Mouse (Mus musculus): ENCODE results near the gene Dhx34. TPM values are rescaled to one million over a fixed set of nuclear protein-coding genes. Genes with fewer than 3 reads are reported as not detected.

Gene Dhx34
- total RNA-seq, 2 experiments from 2014 or later = 3.2 to 3.4 TPM

DNA sequence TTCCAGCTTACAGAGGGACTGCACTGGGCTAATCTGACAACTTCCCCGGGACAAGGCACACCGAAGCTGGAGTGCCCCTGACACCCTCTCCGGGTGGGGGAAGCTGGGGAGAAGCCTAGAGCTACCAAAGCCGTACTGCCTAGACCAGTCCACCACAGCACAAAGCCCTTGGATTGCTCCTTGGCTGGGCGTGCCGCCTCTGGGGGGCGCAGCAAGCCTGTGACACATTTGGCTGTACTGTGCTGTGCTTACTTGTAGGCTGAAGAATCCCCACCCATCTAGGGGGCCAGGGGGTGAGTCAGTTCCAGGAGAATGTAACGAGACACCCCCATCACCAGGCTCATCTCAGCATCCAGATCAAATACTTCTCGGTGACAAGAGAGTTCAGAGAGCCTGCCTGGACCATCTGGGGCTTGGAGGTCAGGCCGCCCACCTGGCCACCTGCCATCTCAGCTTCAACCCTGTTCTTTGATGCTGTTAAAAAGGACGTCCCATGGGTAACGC lies 10.9 kb downstream of the Dhx34 start:
- DNase-seq = no peak

DNA sequence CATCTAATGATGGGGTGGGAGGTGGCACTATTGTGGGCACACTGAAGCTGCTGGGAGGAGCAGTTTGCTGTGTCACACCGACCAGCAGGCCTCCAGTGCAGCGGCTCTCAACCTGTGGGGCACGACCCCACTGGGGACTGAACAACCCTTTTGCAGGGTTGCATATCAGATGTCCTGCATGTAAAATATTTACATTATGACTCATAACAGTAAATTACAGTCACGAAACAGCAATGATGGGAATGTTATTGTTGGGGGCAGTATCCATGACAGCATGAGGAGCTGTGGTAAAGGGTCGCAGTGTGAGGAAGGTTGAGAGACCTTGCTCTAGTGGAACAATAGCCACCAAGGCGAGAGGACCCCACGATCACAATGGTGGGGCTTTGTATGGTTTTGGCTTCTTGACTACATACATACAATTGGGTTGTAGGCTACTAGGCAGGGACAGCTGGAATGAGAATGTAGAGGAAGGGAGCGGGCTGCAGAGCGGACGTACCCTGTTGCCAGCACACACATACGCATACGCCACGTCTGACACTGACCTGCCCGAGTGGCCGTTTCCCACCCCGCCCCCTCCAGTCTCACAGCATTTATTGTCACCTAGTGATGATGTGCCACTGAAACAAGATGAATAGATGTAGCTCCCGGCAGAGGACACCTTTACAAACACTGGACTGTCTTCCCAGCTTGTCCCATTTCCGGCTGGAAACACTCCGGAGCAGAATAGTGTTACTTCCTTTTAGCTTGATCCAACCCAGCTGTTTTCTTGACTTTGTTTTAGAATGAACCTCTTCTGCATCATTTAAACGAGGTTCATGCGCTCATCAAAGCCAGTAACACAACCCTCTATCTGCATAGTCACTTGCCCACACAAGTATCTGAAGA lies 12.8 kb downstream of the Dhx34 start:
- no peak for DNase-seq

DNA sequence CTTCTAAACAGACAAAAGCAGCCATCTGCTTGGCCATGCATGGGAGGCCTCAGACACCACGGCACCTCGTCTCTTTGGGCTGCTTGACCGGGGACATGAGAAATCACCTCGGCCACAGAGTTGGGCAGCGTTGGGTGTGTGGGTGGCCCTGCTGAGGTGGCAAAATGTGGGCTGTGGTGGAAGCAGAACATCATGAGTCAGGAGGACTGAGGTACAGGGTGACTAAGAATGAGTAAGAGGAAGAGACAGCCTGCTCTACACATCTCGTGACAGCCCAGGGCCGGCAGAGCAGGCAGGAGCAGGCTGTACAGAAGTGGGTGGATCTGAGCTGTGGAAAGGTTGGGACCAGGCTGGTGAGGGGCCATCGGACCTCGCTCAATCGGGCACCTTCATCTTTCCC lies 14.3 kb downstream of the Dhx34 start:
- peak; percentile 28 for DNase-seq

DNA sequence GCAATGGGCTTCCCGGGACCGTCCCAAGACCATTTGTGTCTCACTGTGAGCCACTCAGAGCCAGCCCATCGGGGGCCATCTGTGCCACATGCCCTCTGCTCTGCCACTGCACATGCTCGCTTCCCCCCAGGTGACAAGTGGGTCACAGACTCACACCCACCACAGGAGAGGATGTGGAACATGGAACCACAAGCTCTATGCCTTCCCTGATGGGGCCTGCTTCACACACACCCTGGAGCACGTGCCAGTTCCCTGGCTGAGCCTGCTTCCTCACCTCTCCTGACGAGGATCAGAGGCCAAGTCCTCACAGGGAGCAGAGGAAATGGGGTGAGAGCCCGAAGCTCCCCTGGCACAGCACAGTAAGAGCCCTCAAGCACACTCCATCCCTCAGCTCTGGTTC lies 14.8 kb downstream of the Dhx34 start:
- no peak for DNase-seq

DNA sequence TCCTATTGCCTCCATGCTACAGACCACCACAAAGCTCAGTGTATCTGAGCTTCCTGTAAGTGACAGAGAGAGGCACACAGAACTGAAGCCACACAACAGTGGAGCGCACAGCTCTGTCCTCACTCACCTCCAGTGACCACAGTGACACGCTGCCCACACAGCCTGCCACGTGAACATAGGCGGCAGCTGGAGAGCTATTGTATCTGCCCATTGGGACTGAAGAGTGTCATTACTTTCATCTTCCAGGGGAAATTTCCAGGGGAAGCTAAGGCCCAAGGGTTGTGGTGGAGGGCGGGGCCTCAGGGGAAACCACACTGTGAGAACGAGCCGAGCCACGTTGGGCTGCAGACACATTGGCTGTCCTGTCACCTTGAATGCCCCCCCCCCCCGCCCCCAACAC lies 17.0 kb downstream of the Dhx34 start:
- no peak for DNase-seq

DNA sequence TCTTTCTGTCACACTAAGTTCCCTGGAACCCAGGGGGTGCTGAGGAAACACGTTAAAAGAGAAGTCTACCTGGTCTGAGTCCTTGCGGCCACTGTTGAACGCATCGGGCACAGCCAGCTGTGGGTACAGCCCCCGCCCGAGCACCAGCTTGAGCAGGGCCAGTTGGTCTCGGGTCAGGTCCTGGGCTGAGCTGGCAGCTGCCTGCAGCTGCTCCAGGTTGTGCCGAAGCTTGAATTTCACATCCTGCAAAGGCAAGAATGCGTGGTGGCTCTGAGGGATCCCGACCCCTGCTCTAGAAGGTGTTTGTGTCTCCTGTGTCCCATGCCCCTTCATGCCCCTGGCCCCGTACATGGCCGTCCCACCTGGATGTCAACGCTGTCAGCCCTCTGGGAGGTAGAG lies 18.3 kb downstream of the Dhx34 start:
- DNase-seq = no peak

DNA sequence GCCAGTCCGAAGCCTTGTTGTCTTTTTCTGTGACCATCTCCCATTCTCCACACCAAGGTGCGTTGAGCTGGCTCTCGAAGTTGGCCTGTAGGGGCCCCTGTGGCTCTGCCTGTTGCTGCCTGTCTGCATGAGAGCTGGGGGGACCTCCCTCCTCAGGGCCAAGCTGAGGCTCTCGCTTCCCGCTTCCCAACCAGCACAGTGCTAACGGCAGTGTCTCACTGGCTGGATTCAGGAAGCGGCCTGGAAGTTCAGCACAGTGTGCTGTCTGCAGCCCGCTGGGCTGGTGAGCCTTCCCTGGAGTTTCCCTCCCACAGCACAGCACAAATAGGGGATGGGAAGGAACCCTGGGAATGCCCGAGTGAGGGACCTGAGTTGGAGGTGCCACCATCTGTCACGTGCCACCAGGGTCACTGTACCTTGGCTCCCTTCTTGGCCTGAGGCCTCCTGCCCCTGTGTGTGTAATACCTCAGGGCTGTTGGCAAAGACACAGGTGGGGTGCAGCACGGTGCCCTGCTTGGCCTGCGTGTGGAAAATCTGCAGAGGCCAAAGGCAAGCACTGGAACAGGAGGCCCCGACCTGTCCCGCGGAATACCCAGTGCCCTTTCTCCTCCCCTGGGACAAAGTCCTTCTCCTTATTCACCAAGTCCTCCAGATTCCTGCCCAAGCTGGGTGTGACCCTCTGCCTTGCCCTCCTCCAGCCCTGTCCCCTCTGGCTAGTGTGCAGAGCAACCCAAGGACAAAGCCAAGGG lies 18.9 kb downstream of the Dhx34 start:
- no peak for DNase-seq

DNA sequence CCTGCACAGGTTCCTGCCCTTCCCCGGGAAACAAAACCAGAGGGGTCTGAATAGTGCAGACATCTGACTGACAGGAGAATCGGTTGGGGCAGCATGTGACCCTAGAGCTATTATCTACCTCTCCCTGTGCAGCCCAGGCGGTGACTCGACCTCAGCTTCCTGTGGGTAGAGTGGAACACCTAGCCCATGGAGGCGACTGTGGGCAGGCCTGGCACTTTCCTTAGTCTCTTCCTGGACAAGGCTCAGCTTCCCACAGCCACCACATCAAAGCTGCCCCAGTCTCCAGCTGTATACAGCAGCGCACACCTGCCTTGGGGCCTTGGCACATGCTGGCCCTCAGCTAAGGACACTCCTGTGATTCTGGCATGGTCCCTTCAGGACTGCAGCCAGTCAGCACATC lies 20.7 kb downstream of the Dhx34 start:
- DNase-seq = no peak

DNA sequence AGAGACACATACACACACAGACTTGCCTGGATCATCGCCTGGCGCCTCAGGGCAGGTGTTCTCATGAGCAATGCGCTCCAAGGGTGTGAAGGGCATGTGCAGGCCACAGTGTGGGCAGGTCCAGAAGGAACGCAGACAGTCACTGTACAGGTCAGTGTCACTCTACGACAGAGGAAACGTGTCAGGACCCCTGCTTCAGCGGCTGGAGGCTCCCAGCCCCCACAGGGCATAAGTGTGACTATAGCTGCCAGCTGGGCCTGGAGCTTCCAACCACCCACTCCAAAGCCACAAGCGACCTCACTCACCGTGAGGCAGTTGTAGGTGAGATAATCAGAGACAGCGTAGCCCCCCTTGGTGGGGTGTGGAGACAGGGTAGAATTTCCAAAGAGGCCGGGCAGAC lies 23.3 kb downstream of the Dhx34 start:
- DNase-seq = no peak

DNA sequence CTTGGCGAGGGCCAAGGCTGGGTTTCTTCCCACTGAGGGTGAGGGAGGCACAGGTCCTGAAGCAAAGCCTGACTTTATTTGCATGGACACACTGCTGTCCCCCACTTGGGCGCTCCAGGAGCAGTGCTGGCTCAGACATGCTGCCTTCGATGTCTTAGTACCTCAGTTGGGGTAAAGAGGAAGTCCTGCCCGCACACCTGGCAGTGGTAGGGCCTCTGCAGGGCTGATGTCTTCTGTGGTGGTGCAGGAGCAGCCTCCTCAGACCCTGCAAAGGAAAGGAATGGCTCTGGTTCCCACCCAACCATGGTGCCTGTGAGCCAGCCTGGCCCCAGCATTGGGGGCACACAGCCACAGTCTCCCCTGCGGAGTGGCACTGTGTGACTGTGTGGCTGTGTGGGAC lies 24.7 kb downstream of the Dhx34 start:
- DNase-seq = no peak

DNA sequence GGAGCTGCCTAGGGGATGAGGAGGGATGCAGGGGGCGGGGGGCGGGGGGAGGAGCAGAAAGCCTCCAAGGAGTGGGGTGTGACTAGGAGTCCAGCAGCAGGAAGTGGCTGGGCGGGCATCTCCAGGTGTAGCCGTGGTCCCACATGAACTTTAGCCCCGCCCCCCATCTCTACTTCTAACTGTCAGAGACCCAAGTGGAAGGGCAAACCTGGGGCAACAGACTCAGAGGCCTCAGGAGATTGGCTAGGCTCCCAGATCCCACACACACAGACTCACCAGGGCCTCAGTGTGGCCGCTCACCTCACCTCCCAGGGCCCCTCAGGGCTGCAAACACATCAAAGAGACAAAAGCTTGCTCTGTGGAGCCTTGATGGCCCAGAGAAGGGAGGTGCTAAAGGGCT lies 25.2 kb downstream of the Dhx34 start:
- DNase-seq = no peak

DNA sequence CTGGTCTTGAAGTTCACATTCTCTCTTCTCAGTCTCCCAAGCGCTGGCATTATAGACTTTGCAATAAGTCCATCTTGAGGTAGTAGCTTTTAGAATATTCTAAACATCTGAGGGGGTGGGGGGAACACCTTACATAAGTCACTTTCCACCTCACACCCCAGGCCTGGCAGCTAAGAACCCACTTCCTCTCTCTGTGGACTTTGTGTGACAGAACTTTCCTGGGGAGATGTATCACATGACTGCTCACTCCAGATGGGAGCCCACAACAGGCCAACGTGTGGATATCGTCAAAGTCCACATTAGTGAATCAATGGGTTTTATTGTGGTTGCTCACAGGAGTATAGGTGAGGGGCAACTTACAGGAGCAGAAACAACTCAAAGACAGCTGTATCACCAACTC lies 28.1 kb downstream of the Dhx34 start:
- DNase-seq = no peak

DNA sequence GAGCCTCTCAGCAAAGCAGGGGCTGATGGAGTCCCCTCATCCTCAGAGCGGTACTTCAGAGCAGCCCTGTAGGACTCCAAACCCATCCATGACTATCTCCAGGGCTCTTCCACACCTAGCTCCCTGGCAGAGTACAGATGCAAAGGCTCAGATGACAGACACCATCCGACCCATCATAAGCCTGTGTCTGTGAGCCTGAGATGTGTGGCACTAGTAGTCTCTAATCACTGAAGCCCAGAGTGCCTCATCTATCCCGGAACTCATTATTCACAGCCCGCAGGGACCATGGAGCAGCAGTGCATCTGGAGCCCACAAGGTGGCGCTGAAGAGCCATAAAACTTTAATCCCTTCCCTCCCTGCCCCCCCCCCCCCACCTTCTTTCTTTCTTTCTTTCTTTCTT lies 29.5 kb downstream of the Dhx34 start:
- DNase-seq = peak; percentile 46

DNA sequence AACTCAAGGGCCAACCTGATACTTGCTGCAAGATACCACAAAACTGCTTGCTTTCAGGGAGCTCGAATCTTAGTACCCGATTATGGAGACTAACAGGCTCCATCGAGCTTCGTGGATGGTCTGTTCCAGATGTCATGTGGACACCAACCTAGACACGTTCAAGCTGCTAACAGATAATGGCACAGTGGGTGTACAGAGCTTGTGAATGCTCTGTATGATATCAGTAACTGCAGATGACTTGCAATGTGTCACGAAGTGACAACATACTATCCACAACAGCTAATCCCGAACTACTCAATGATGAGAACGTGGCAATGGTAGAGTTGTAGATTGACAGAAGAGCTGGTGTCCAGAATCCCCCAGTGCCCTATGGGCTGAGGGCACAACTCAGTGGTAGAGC lies 34.3 kb downstream of the Dhx34 start:
- DNase-seq = no peak

DNA sequence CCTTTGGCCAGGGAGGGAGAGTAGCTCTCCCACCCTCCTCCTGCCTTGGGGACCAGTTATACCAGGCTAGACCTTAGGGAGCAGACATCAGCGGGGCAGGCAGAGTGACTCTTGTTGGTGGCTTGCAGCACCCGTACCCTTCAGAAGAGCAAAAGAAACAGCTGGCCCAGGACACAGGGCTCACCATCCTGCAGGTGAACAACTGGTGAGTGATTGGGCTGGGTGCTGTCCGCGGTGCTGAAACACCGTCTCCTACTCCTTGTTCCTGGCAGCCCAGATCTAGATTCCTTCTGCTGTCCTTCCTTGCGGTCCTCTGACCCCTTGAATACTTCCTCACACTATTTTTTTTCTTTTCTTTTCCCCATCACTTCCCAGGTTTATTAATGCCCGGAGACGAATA lies 38.2 kb downstream of the Dhx34 start:
- no peak for DNase-seq

DNA sequence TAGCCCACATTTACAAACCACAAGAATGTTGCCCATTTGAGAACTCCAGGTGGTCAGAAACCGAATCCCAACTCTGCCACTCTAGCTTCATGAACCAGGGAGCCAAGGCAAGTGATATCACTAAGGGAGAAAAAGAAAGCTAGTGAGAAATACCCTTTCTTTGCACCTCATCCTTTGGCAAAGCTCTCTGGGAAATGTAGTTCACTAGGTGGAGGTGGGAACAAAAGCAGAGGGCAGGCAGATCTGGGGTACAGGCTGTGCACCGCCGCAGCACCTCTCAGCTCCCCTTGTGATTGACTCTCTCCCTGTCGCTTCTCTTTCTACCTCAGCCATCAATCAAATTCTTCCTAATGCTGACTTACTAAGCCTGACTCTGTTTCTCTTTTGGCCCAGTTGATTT lies 43.7 kb downstream of the Dhx34 start:
- no peak for DNase-seq

DNA sequence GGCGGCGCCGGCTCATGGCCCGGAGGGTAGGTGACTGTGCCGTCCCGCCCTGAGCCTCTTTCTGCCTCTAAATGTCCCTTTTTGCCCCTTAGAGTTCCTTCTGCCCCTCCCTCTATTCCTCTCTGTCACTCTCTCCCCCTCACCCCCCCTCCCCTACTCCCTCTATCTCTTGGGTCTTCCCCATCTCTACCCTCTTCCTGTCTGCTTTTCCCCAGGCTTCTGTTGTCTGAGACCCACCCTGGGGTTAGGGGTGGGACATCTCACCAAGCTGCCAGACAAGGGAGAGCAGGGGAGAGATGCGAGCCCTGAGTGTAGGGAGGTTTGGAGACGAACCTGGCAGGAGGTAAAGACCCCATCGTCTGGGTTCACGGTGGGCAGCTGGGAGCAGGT lies 46.3 kb downstream of the Dhx34 start:
- DNase-seq = no peak

DNA sequence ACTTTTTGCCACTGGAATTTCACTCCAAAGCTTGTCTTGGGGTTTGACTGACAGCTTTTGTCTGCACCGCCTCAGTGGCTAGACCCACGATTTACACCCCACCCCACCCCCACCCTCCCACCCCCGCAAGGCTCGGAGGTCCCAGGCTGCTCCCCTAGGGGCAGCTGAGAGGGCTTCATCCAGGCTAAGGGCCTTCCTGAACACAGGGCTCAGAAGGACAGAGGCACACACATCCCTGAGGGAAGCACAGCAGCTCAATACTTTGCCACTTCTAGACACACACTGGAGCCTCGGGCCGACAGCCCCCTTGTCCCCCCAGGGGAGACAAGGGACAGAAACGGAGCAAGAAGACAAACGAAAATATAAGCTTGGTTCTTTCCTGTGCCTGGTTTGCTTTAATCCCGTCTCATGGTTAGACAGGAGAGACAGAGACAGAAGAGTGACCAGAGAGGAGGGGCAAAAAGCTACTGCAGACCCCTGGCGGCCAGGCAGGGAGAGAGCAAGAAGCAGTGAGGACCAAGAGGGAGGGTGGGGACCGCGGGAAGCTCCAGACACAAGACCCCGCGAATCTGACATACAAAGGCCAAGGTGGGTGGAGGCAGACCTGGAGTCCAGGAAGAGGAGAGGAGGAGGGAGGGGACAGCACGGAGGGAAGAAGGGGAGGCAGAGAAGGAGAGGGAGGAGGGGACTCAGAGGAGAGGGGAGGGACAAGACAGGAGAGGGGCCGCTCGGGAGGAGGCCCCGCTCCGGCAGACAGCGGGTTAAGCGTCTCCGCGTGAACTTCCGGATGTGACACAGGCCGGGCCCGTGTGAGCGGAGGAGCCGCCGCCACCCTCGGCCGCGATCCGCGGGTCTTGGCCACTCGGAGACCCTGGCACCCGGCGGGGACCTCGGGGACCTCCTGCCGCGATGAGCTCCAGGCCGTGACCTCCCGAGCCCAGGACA lies 47.0 kb downstream of the Dhx34 start, which contains the start of gene Meis3:
Meis3 (plus strand) TSS at position 494 of the 945 bp plus-strand sequence.
- peak; percentile 47 for DNase-seq

DNA sequence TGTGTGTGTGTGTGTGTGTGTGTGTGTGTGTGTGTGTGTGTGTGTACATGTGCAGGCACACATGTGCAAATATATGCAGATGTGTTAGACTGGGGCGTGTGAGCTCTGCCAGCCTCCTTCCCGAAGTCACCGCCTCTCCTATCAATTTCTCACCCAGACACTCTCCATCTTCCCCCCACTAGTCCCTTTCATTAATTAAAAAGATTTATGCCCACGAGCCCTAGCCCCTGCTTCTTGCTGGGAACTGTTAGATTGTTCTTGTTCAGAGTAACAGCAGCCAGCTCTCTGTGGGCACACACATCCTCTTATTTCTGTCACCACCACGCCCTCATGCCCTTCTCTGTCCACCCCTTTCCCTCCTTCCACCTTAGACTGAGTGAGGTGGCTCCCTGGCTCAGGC lies 48.7 kb downstream of the Dhx34 start:
- DNase-seq = no peak

DNA sequence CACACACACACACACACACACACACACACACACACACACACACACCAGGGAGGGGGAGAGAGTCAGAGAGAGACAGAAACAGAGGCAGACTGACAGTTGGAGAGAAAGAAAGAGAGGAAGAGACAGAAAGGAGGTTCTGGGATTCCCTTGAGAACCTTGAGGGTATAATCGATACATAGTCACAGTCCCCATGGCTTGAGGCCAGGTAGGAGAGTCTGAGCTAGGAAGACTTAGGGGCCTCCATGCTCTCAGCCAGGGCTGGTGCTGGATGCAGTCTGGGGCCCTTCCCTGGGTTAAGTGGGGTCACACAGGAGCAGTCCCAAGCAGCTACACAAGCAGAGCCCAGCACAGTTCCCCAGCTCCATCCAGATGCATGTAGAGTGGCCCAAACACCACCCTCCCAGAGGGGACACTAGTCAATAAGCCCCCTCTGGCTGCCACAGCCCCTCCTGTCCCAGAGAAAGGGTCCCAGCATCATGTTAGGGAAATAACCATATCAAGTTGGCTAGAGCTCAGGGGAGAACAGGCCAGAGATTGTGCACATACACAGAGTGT lies 49.2 kb downstream of the Dhx34 start:
- DNase-seq = no peak

DNA sequence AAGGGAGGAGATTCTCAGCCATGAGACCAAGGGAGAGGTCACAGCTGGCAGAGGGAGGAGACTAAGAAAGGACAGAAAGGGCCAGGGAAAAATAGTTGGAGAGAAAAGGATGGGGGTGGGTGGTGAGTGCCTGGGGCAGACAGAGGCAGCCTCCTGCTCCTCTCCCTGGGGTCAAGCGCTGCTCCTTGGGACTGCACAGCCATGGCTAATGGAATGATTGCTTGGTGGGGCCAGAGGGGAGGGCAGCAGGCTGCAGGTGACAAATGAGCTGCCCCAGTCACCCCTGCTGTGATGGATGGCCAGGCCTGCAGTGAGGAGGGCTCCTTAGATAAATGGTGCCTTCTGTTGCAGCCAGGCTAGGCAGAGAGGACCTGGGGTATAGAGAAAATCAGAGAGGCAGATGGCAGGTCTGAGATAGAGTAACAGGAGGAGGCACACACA lies 49.7 kb downstream of the Dhx34 start:
- DNase-seq = no peak

DNA sequence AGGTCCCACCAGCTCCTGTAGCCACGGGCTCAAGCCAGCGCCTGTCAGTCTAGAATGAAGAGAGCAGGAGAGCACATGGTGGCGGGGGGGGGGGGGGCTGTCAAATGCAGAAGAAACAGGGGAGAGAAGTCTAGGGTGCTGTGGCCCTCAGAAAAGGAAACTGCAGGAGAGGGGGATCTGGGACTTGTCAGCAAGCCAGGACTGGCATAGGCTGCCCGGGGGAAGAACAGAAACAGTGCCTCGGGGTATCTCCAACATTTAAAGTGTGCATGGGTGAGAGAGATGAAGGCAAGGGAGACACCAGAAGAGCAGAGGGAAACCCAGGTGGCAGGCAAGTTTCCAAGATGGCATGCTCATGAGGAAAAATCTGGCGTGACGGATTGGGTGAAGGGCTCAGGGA lies 59.8 kb downstream of the Dhx34 start:
- no peak for DNase-seq

Data from gastrocnemius, postnatal 25 days (tissue).